Mouse (Mus musculus) spleen, adult 18-20 months (tissue): ENCODE data around the gene Rdh5.

ENCODE experiments used
- DNase-seq, 2 experiments: peaks; one replicate each; pipeline ENCODE4 v3.0.0; 2022; ENCODE audit warnings: mixed read lengths in 2 of 2

Rdh5 gene

DNA sequence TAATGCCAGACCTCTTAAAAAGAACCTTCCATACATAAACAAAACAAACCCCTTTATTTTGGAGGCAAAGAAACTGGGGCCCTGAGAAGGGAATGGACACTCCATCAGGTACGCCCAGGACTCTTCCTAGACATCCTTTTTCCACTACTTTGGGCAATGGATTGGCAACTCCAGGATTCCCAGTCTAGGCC lies at the start of gene Rdh5:
TSS of gene Rdh5 (minus strand) at position 67 of the 191 bp plus-strand sequence.
- no peak for DNase-seq

DNA sequence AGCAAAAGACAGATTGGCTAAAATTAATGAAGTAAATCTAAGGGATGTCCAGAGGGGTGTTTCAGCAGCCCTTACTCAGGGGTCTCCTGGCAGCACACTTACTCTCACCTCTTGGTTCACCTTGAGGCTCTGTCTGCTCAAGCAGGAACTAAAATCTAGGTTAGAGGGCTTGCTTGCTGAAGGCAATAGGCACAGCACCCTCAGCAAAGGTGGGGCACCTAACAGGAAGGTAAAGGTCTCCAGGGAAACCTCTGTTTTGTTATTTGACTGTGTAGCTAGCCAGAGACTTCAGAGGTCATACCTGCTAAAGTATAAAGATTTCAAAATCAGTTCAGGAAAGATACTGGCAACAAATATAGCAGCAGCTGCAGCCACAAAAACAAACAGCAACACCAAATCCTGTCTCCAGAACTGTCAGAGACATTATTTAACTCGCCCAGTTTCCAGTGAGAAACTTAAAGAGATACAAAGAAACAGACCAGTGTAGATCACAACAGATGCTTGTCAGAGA lies 48.1 kb upstream of the Rdh5 start:
- no peak for DNase-seq

- DNase-seq, result no peak
Observed at GRCm38 (mm10) chr10:128968341-128968749, 45.7 kb upstream of the Rdh5 start.

DNA sequence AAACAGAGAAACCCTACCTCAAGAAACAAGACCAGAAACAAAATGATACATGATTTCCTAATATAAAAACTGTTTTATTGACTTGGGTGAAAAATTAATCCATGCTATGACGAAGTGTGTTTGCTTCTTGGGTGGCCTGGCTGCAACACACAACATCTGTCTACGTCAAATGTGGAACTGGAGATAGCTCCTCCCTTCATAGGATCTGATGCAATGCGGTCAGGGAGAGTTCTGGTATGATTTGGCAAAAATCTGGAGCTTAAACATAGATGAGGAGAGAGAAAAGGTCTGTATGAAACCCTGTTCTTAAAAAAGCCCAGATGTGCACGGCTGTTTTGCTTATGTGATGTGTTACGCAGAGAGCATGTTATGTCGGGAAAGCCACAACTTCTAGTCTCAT lies 43.2 kb upstream of the Rdh5 start:
- DNase-seq, result no peak

- no peak for DNase-seq
Observed at GRCm38 (mm10) chr10:128964961-128965360, 42.3 kb upstream of the Rdh5 start.

DNA sequence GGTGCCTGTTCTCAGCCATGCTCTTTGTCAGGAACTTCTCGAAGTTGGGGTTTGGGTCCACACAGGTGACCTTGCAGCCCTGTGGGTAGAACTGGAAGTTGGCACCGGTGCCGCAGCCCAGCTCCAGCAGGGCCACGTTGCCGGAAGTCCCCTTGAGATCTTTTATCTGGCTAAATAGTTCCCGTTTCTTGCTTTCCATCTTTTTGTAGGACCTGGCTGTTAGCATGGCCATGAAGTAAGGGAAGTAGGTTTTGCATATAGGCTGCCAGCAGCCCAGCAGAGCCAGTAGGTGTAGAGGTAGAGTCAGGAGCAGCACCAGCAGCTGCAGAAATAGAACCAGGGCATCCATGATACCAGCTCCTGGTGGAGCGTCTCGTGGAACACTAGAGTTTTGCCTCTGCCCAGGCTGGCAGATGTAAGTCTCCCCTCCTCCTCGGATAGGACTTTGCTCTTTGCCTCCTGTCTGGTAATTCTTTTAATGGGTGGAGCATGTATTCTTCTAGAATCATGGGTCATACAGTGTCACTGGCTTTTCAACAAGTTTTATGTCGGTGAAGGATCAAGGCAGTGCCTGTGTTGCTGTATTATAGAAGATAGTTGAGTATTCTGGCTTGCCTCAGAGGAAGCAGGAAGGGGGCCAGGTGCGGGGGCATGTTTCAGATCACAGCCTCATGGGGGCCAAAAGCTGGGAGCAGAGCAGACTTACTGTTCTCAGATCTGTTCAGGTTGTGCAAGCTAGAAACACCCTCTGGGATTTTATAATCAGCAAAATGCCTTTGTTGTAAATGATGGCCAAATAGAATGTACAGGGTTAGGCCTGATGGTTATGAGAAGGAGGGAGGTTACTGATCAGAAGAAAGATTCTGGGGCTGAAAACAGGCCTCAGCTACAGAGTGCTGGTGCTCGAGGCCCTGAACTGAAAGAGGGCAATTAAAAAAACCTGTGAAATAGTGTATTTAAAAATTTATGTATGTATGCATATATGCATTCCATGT lies 38.2 kb upstream of the Rdh5 start, which contains the start of gene Mettl7b:
TSS of gene Mettl7b (minus strand) at position 399 of the 995 bp plus-strand sequence.
- DNase-seq, result no peak

GRCm38 (mm10) chr10:128960142-128960541 lies 37.5 kb upstream of the Rdh5 start:
- DNase-seq, result no peak

GRCm38 (mm10) chr10:128958340-128958739 lies 35.7 kb upstream of the Rdh5 start:
- DNase-seq, result no peak

- no peak for DNase-seq
Observed at GRCm38 (mm10) chr10:128950208-128950887, 27.7 kb upstream of the Rdh5 start.

- no peak for DNase-seq
Observed at GRCm38 (mm10) chr10:128947496-128947895, 24.8 kb upstream of the Rdh5 start.

DNA sequence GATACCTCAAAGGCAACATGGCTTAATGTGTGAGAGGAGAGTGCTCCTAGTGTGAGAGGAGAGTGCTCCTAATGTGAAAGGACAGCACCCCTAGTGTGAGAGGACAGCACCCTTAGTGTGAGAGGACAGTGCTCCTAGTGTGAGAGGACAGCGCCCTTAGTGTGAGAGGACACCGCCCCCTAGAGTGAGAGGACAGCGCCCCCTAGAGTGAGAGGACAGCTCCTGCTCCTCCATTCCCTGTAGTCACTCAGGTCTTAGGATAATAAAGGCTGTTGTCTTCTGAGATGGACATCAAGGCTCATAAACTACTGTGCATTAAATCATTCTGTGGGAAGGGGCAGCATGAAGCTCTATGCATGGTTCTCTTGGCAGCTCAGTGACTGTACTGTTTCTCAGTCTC lies 23.0 kb upstream of the Rdh5 start:
- DNase-seq, result no peak

DNA sequence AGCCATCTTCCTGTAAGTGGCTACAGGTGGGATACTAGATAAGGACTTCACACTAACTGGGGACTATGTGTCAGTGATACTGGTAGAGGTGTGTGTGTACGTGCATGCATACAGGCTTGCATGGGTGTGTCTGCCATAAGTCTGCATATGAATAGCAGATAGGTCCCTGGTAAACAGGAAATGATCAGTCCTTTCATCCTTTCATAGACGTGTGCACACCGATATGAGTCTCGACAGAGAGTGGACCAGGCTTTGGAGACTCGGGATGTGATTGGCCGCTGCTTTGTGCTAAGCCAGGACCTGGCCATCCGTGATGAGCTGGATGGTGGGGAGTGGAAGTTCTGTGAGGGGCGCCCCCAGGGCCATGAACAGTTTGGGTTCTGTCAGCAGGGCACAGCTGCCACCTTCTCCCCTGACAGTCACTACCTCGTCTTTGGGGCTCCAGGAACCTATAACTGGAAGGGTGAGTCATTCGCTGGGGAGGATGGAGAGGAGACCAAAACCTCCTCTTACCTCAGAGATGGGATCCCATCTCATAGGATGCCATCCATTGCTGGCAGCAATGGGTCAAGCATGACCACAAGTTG lies 17.9 kb upstream of the Rdh5 start:
- DNase-seq, result no peak

DNA sequence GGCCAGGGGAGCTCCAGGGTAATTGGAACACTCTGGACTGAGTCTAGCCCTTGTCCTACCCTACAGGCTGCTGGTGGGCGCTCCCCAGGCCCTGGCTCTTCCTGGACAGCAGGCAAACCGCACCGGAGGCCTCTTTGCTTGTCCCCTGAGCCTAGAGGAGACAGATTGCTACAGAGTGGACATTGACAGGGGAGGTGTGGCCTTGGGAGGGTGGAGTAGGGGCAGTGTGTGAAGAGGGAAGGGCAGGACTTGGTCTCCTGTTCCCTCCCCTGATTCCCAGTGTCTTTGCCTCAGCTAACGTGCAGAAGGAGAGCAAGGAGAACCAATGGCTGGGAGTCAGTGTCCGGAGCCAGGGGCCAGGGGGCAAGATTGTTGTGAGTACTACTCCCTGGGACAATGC lies 16.3 kb upstream of the Rdh5 start:
- no peak for DNase-seq

- no peak for DNase-seq
Observed at GRCm38 (mm10) chr10:128938457-128938856, 15.8 kb upstream of the Rdh5 start.

- DNase-seq, result no peak
Observed at GRCm38 (mm10) chr10:128937756-128938390, 15.2 kb upstream of the Rdh5 start.

DNA sequence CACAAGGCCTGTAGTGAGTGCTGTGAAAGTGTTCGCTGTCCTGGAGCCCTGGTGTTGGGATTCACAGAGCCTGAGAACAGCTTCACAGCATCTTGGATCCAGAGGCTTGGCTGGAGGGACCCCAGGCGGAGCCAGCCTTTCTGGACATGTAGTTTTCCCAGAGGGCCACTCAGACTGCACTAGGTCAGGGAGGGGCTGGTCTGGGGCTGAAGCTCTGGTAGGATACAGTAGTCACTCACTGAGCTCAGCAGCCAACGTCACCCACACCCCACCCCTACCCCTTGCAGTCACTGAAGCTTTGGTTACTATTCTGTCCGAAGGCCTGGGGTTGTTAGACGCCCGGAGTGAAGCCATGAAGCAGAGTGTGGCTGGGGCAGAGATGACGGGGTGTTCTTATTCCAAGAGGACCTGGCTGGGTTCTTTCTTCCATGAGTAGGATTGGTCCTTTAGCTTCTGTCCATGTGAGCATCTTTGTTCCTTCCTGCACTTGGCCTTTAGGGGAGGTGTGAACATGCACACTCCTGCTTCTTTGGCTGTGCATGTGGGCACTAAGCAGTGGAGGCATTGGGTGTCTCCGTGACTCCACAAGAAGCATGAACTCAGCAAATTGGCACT lies 13.2 kb upstream of the Rdh5 start:
- no peak for DNase-seq

DNA sequence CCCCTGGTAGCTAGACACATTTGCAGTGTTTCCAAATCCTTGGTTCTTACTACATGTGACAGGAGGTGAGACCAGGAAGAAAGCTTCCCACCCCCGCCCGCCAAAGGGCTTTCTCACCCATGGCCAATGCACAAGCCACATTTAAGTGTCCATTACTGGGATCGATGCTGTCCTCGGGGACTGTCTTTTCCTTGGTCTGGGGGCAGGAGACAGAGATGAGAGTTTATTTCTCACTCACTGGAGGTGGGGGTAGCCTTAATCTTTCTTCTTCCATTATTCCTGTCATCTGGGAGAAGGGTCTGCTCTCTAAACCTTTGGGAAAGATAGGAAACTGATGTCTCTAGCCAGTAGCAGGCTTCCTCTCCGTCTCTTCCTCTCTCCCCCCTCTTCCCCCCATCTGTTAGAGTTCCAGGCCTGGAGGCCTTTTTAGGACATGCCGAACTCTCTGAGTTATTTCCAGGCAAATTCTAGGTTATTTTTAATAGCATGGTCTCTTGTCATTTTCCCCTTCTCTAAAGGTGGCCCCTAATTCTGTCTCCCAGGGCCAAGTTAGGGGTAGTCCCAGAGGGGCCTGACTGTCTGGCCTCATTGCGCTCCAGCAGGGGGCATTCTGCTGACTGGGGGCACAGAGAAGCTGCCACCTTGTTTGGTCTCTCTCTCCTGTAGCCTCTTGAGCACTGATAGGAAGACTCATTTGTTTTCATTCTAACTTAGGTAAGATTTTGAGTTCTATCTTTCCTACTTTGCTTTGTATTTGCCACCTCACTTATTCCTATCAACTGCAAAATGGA lies 12.5 kb upstream of the Rdh5 start:
- no peak for DNase-seq

- no peak for DNase-seq
Observed at GRCm38 (mm10) chr10:128933976-128934721, 11.5 kb upstream of the Rdh5 start.

DNA sequence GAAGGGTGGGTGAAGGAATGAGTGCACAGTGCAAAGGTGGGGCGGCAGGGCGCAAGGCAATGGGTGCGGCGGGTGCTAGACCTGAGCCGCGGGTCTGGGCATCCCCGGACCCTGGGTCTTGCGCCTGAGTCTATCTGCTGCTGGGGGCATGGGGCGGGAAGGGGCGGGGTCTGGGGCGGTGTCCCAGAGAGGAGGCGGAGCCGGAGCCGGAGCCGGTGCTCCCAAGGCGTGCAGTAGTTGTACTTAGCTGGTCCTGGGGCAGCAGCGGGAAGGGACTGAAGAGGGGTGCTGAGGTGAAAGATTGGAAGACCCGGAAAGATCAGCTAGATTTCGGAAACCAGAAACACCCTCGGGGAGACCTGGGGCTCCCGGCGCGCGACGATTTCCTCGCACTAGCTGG lies 10.9 kb upstream of the Rdh5 start, which contains the start of gene Itga7:
TSS of gene Itga7 (plus strand) at position 245 of the 400 bp plus-strand sequence.
- no peak for DNase-seq

GRCm38 (mm10) chr10:128931441-128931840 lies 8.8 kb upstream of the Rdh5 start:
- DNase-seq, result no peak
